Mouse (Mus musculus): ENCODE data around the gene Nr5a1. TPM values are rescaled to one million over a fixed set of nuclear protein-coding genes. Genes with fewer than 3 reads are reported as not detected.
A peak's percentile ranks its signal among the peaks of the same experiment; 100 is the strongest.

Gene Nr5a1
- polyA plus RNA-seq, 1 experiment from 2014 or later = 0.04 TPM

GRCm38 (mm10) chr2:38672496-38672895 lies 41.8 kb downstream of the Nr5a1 start:
- H3K27me3 ChIP-seq (ENCODE audit: control insufficient read depth, insufficient read depth, low read length) = no peaks in the 10 kb centered on the region
- no peak for DNase-seq (ENCODE audit: low spot score, missing footprints)
- H3K9ac ChIP-seq (ENCODE audit: low read length) = no peak overlapping the region
- H3K4me3 ChIP-seq (ENCODE audit: low read depth, low read length) = no peak overlapping the region
- H3K27ac ChIP-seq (ENCODE audit: low read depth, low read length) = no peak overlapping the region
- H3K4me2 ChIP-seq = no peak overlapping the region
- no peak for ATAC-seq (ENCODE audit: low FRiP score)
- no peaks in the 10 kb centered on the region for H3K4me1 ChIP-seq (ENCODE audit: control insufficient read depth, insufficient read depth, low read length)
- no peaks in the 10 kb centered on the region for H3K36me3 ChIP-seq (ENCODE audit: control insufficient read depth, insufficient read depth, low read length)
- no peaks in the 10 kb centered on the region for H3K9me3 ChIP-seq (ENCODE audit: control insufficient read depth, low read length)
- 70% methylated on average over 11 of the region's 11 CpGs for WGBS

- Histone ChIP-seq H3K27me3 (ENCODE audit: control insufficient read depth, insufficient read depth, low read length) (no peaks in the 10 kb centered on the region), H3K4me2 (peak overlapping the region; percentile 30), H3K4me1 (ENCODE audit: control insufficient read depth, insufficient read depth, low read length) (no peaks in the 10 kb centered on the region), H3K27ac (ENCODE audit: low read depth, low read length) (no peak overlapping the region), H3K9me3 (ENCODE audit: control insufficient read depth, low read length) (no peaks in the 10 kb centered on the region), H3K36me3 (ENCODE audit: control insufficient read depth, insufficient read depth, low read length) (no peaks in the 10 kb centered on the region), H3K4me3 (ENCODE audit: low read depth, low read length) (no peak overlapping the region), H3K9ac (ENCODE audit: low read length) (0 out of 2 replicates have a peak overlapping the region, but pooled peaks have one; percentile 12)
- DNase-seq (ENCODE audit: low spot score, missing footprints) (peak; percentile 88), ATAC-seq (ENCODE audit: low FRiP score) (peak; percentile 76)
- WGBS = 12% methylated on average over 17 of the region's 17 CpGs
These were observed 45.4 kb downstream of the Nr5a1 start for GRCm38 (mm10) chr2:38668802-38669580.

- Histone ChIP-seq H3K36me3 (ENCODE audit: control insufficient read depth, insufficient read depth, low read length) (no peaks in the 10 kb centered on the region), H3K9ac (ENCODE audit: low read length) (no peak overlapping the region), H3K4me1 (ENCODE audit: control insufficient read depth, insufficient read depth, low read length) (0 out of 2 replicates have a peak, but pooled peaks cover 2% of the 10 kb centered on the region), H3K4me2 (no peak overlapping the region), H3K27me3 (ENCODE audit: control insufficient read depth, insufficient read depth, low read length) (peaks cover 2% of the 10 kb centered on the region; the same call in 1 of the 2 replicates), H3K27ac (ENCODE audit: low read depth, low read length) (no peak overlapping the region), H3K4me3 (ENCODE audit: low read depth, low read length) (no peak overlapping the region), H3K9me3 (ENCODE audit: control insufficient read depth, low read length) (no peaks in the 10 kb centered on the region)
- WGBS = 5% methylated on average over 1 of the region's 1 CpGs
- ATAC-seq (ENCODE audit: low FRiP score) (no peak), DNase-seq (ENCODE audit: low spot score, missing footprints) (peak; percentile 91)
These were observed 52.9 kb downstream of the Nr5a1 start for GRCm38 (mm10) chr2:38661398-38661797.

DNA sequence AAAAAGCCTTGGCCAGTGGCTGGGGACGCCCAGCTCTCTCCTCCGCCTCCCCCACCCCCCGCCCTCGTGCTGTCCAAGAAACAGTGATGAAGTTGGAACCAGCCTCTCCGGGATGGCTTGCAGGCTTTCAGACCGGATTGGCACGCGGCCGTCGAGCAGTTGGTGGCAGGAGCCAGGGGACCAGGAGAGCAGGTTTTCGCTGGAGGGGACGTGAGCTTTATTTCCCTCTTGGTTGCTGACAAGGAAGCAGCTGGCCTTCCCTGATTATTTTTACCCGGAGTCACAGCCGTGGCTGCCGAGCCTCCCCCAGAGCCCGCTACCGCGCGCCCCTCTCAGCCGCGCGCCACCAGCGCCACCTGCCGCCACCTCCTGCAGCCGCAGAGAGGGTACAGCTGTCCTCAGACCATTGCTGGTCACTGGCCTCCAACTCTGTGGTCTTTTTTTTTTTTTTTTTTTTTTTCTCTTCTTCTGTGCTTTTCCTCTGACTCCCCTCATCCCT lies 56.0 kb downstream of the Nr5a1 start:
- Histone ChIP-seq H3K4me3 (ENCODE audit: low read depth, low read length) (peak overlapping the region; percentile 30), H3K27ac (ENCODE audit: low read depth, low read length) (no peak overlapping the region), H3K36me3 (ENCODE audit: control insufficient read depth, insufficient read depth, low read length) (no peaks in the 10 kb centered on the region), H3K9ac (ENCODE audit: low read length) (peak overlapping the region; percentile 63), H3K4me1 (ENCODE audit: control insufficient read depth, insufficient read depth, low read length) (0 out of 2 replicates have a peak, but pooled peaks cover 2% of the 10 kb centered on the region), H3K9me3 (ENCODE audit: control insufficient read depth, low read length) (no peaks in the 10 kb centered on the region), H3K4me2 (peak overlapping the region; percentile 62), H3K27me3 (ENCODE audit: control insufficient read depth, insufficient read depth, low read length) (peaks cover 2% of the 10 kb centered on the region; the same call in 1 of the 2 replicates)
- ATAC-seq (ENCODE audit: low FRiP score) (peak; percentile 97), DNase-seq (ENCODE audit: low spot score, missing footprints) (peak; percentile 98)
- WGBS = under 1% methylated on average over 24 of the region's 25 CpGs

DNA sequence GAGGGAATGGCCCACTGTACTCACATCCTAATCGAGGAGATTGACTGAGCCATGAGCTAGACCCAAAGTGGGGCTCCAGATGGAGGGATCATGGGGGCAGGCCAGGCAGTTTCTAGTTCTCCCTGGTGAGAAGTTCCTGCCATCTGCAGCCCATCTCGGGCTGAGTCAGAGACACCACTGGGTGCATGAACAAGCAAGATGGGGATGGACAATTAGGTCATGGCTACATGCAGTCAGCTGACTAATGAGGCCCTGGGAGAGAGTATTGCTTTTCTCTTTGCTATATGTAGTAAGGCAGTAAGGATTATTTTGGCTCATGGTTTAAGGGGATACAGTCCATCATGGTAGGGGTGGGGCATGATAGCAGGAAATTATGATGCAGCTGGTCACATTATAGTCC lies 60.6 kb downstream of the Nr5a1 start:
- 0 out of 2 replicates have a peak, but pooled peaks cover 2% of the 10 kb centered on the region for H3K4me1 ChIP-seq (ENCODE audit: control insufficient read depth, insufficient read depth, low read length)
- H3K9ac ChIP-seq (ENCODE audit: low read length) = no peak overlapping the region
- H3K9me3 ChIP-seq (ENCODE audit: control insufficient read depth, low read length) = no peaks in the 10 kb centered on the region
- H3K4me2 ChIP-seq = no peak overlapping the region
- H3K27ac ChIP-seq (ENCODE audit: low read depth, low read length) = no peak overlapping the region
- no peaks in the 10 kb centered on the region for H3K36me3 ChIP-seq (ENCODE audit: control insufficient read depth, insufficient read depth, low read length)
- DNase-seq (ENCODE audit: low spot score, missing footprints) = no peak
- ATAC-seq (ENCODE audit: low FRiP score) = no peak
- no peak overlapping the region for H3K4me3 ChIP-seq (ENCODE audit: low read depth, low read length)
- WGBS = 89% methylated on average over 2 of the region's 2 CpGs
- H3K27me3 ChIP-seq (ENCODE audit: control insufficient read depth, insufficient read depth, low read length) = peaks cover 2% of the 10 kb centered on the region; the same call in 1 of the 2 replicates

DNA sequence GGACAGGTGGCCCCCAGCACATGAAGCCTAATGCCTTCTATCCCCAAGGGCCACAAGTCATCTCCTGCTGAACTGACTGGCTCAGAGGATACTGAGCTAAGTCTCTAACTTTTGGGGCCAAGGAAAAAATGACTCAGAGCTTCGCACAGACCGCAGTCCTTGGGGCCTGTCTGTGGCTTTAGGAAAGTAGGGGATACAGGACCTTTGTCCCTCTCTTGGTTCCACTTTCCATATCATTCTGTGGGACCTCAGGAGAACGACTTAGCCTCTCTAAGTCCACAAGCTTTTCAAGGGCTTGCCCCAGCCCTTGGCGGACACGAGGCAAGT lies 61.1 kb downstream of the Nr5a1 start:
- Histone ChIP-seq H3K4me3 (ENCODE audit: low read depth, low read length) (no peak overlapping the region), H3K4me1 (ENCODE audit: control insufficient read depth, insufficient read depth, low read length) (0 out of 2 replicates have a peak, but pooled peaks cover 2% of the 10 kb centered on the region), H3K27me3 (ENCODE audit: control insufficient read depth, insufficient read depth, low read length) (peaks cover 2% of the 10 kb centered on the region; the same call in 1 of the 2 replicates), H3K4me2 (no peak overlapping the region), H3K27ac (ENCODE audit: low read depth, low read length) (no peak overlapping the region), H3K9ac (ENCODE audit: low read length) (no peak overlapping the region), H3K36me3 (ENCODE audit: control insufficient read depth, insufficient read depth, low read length) (no peaks in the 10 kb centered on the region), H3K9me3 (ENCODE audit: control insufficient read depth, low read length) (no peaks in the 10 kb centered on the region)
- DNase-seq (ENCODE audit: low spot score, missing footprints) (no peak), ATAC-seq (ENCODE audit: low FRiP score) (no peak)
- 92% methylated on average over 5 of the region's 5 CpGs for WGBS

- no peak overlapping the region for H3K9ac ChIP-seq (ENCODE audit: low read length)
- no peaks in the 10 kb centered on the region for H3K9me3 ChIP-seq (ENCODE audit: control insufficient read depth, low read length)
- no peak for ATAC-seq (ENCODE audit: low FRiP score)
- H3K4me3 ChIP-seq (ENCODE audit: low read depth, low read length) = no peak overlapping the region
- no peak for DNase-seq (ENCODE audit: low spot score, missing footprints)
- no peak overlapping the region for H3K4me2 ChIP-seq
- no peaks in the 10 kb centered on the region for H3K36me3 ChIP-seq (ENCODE audit: control insufficient read depth, insufficient read depth, low read length)
- 74% methylated on average over 10 of the region's 10 CpGs for WGBS
- no peak overlapping the region for H3K27ac ChIP-seq (ENCODE audit: low read depth, low read length)
- H3K4me1 ChIP-seq (ENCODE audit: control insufficient read depth, insufficient read depth, low read length) = no peaks in the 10 kb centered on the region
- H3K27me3 ChIP-seq (ENCODE audit: control insufficient read depth, insufficient read depth, low read length) = no peaks in the 10 kb centered on the region; the same call in 1 of the 2 replicates
These were observed 61.6 kb downstream of the Nr5a1 start for GRCm38 (mm10) chr2:38652565-38653292.

GRCm38 (mm10) chr2:38652098-38652497 lies 62.2 kb downstream of the Nr5a1 start:
- 81% methylated on average over 7 of the region's 7 CpGs for WGBS
- H3K4me3 ChIP-seq (ENCODE audit: low read depth, low read length) = no peak overlapping the region
- no peak overlapping the region for H3K4me2 ChIP-seq
- DNase-seq (ENCODE audit: low spot score, missing footprints) = no peak
- no peak overlapping the region for H3K9ac ChIP-seq (ENCODE audit: low read length)
- no peaks in the 10 kb centered on the region for H3K4me1 ChIP-seq (ENCODE audit: control insufficient read depth, insufficient read depth, low read length)
- H3K27me3 ChIP-seq (ENCODE audit: control insufficient read depth, insufficient read depth, low read length) = no peaks in the 10 kb centered on the region
- H3K9me3 ChIP-seq (ENCODE audit: control insufficient read depth, low read length) = no peaks in the 10 kb centered on the region
- H3K27ac ChIP-seq (ENCODE audit: low read depth, low read length) = no peak overlapping the region
- no peaks in the 10 kb centered on the region for H3K36me3 ChIP-seq (ENCODE audit: control insufficient read depth, insufficient read depth, low read length)
- no peak for ATAC-seq (ENCODE audit: low FRiP score)

GRCm38 (mm10) chr2:38650340-38650739 lies 64.0 kb downstream of the Nr5a1 start:
- WGBS = 92% methylated on average over 1 of the region's 1 CpGs
- H3K9ac ChIP-seq (ENCODE audit: low read length) = no peak overlapping the region
- no peaks in the 10 kb centered on the region for H3K9me3 ChIP-seq (ENCODE audit: control insufficient read depth, low read length)
- H3K4me2 ChIP-seq = no peak overlapping the region
- no peak overlapping the region for H3K27ac ChIP-seq (ENCODE audit: low read depth, low read length)
- H3K4me3 ChIP-seq (ENCODE audit: low read depth, low read length) = no peak overlapping the region
- no peak for DNase-seq (ENCODE audit: low spot score, missing footprints)
- no peaks in the 10 kb centered on the region for H3K36me3 ChIP-seq (ENCODE audit: control insufficient read depth, insufficient read depth, low read length)
- no peak for ATAC-seq (ENCODE audit: low FRiP score)
- H3K27me3 ChIP-seq (ENCODE audit: control insufficient read depth, insufficient read depth, low read length) = no peaks in the 10 kb centered on the region
- H3K4me1 ChIP-seq (ENCODE audit: control insufficient read depth, insufficient read depth, low read length) = no peaks in the 10 kb centered on the region
